Mouse (Mus musculus) neural tube, embryonic 10.5 days (tissue): ENCODE results near the gene Stx11.

Experiments
- DNase-seq: peaks from one replicate; pipeline ENCODE4 v3.0.0-alpha.2; 2017; ENCODE audit warnings: low spot score; ENCODE audit errors: extremely low spot score

Gene Stx11

DNA sequence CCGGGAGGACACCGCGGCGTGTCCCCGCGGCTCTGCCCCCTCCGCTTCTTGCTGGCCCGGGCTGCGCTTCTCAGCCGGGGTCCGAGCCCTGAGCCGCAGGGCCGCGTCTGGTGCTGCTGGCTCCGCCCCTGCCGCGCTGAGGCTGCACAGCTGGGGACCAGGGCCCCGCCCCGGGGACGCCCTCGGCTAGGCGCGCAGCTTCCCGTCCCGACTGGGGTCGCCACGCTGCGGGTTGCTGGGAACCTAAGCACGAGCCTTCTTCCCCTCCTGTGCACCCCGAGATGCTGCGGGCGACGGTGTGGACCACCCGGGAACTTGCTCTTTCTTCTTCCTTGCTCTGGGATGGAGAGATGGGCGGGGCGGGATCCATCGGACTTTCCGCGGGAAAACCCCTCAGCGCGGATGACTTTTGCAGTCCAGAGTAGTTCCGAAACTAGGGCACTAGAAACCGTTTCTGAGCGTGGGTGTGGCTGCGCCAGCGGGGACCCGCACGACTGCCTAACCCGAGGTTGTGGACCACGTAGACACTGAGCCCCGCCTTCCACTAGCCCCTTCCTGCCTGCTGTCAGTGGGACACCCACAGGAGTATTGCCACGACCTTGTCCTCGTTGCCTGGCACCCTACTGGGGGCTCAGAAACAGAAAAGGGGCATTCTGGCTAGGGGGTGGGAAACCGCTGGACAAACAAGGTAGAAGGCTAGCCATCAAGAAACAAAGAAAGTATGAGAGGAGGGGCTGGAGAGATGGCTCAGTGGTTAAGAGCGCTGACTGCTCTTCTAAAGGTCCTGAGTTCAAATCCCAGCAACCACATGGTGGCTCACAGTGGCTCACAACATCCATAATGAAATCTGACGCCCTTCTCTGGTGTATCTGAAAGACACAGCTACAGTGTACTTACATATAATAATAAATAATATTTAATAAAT, at the start of gene Stx11:
Gene Stx11, minus strand, starts transcription at position 148 of the 925 bp plus-strand sequence.
- peak; percentile 81 for DNase-seq

DNA sequence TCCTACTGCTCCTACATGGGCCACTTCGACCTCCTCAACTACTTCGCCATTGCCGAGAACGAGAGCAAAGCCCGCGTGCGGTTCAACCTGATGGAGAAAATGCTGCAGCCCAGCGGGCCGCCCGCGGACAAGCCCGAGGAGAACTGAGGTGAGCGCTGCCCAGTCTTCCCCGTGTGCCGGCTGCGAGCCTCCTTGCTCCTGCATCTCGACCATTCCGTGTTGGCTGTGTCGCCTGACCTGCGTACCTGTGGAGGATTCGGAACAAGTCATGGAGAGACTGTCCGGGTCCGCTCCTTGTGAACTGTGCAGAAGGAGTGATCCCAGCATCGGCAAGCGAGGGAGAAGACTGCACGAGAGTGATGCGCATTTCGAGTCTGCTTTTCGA, 44.6 kb upstream of the Stx11 start:
- DNase-seq, result no peak

DNA sequence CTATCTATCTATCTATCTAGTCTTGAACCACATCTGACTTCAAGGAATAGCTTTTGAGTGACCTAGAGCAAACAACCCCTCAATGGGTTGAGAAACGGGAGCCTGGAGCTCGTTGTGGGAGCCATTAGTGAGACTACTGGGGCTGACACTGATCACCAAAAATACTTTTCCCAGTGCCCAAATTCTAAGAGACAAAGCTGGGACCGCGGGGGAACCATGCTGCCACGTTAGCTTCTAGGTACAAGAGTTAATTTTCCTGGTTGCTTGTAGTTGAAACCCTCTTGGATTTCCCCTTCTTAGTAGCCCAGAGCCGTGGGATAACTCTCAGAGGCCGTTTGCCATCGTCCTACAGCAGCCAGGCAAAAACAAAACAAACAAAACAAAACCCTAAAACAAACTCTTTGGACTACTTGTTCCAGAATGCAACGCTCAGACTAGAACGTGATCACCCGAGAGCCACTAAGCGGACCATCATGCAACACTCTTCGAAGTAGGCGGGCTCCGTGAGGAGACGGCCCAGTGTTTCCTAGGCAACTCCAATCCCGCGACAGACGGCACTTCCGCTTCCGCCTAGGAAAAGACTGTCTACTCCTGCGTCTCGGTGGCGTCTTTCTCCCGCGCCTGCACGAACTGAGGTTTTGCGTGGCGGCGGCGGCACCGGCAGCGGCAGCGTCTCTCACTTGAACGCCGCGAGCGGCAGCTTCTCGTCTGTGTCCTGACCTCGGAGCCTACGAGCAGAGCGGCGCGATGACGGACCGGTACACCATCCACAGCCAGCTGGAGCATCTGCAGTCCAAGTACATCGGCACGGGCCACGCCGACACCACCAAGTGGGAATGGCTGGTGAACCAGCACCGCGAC, 44.0 kb upstream of the Stx11 start:
- DNase-seq, result peak; percentile 94

DNA sequence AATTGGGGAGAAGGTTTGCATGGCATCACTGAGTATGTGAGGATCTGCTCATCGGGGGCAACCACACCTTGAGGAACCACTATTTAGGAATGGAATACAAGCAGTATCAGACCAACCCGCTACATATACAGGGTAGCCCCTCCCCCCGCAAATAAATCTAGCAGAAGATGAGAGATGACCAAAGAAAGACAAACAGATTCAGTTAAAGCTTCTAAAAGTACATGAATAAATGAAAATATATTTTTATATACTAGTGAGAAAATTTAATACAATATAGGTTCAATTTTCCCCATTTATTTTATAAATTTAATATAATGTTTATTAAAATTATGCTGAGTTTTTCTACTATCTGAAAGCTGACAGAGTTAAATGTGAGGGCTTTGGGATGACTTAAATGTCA, 40.9 kb upstream of the Stx11 start, which contains the start of gene Sf3b5:
Gene Sf3b5, plus strand, starts transcription at position 301 of the 400 bp plus-strand sequence.
- DNase-seq, result no peak

DNA sequence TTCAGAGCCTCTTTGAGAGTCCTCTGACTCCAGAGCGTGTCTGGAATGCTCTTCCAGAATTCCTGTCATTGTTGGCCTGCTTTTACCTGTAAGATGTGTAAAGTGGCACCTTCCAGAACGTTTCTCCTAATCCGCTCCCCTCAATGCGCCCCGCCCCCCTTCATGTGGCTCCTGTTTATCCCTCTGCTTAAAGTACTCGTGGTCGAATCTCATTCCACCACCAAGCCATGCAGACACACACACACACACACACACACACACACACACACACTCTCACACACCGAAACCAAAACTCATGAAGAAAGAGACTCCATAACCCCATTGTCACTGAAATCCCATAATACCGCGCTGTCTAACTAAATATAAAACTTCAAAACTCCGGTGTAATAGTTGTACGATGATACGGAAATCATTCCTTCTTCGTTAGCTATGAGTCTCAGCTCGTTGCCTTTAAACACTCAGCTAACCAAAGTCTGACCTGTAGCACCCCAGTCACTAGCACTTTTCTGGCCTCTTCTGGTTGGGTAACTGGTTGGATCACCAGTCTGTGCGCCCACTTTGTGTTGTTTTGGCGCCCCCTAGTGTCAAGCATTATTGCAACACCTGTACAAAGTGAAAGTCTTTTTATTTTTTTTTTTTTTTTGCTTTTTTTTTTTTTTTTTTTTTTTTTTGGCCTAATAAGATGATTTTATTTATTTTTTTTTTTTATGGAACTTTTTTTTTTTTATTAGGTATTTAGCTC, 32.8 kb upstream of the Stx11 start:
- peak; percentile 82 for DNase-seq

DNA sequence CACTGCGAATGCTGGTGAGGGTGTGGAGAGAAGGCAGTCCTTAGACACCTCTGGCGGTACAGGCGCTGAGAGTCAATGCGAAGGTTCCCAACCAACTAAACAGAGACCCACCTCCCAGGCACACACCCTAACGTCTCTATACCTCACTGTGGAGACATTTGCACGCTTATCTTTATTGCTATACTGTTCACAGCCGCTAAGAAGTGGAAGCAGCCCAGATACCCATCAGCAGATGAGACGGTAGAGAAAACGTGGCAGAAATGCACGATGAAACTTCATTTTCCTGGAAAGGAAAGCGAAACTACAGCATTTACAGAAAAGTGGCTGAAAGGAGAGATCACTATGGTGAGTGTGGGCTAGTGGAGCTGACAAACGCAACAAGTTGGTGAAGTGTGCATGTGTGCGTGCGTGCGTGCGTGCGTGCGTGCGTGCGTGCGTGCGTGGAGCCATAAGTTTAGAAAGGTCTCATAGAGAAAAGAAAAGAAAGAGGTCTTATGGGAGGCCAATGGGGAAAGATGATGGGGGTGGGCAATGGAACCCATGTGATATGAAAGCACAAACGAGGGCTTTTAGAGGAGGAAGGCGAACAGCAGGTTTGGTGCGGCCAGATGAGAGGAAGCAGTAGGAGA, 29.4 kb upstream of the Stx11 start:
- no peak for DNase-seq

DNA sequence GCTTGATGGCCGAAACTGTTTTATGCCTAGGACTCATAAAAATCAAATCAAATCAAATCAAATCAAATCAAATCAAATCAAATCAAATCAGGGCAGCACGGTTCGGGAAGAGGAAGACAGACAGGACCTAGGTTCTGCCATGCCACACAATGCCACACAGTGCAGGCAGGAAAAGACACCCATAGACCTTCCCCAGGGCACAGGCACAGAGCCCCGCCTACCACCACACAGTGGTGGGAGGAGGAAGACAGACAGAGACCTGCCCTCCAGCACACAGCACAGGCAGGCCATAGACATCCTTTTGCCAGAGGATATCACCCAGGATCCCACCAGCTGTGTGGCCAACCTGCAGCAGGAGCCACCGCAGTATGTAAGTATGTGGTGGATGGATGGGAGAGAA, 27.9 kb upstream of the Stx11 start:
- no peak for DNase-seq

DNA sequence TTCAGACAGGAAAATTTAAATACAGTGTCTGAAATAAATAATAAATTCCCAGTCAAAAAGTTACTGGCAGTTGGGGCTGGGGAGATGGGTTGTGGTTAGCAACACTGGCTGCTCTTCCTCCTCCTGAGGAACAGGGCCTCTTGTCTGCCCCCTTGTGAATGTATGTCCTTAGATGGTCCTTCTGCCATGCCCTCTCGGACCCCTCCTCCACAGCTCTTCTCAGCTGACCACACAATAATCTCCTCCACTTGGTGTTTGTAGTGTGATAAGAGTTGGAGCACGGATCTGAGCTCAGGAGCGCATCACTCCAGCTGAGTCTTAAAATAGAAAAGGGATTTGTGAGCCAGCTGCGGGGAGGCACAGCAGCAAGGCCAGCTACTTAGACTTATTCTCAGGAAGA, 22.8 kb upstream of the Stx11 start:
- no peak for DNase-seq

DNA sequence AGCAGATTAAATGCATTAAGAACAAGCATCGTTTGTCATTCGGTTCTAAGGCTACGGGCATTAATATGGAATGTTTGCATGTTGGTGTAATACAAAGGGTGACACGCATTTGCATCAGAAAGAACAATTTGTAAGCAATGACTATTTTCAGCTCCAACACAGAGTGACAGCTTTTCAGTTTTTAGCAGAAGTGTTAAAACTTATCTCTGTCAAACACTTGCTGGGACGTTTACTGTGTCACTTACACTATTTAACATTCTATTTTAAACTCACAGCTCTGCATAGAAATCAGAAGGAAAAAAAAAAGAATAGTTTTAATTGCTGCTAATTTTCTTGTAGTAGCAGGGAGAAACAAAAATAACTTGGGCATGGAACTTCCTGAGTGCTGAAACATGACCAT, 22.4 kb upstream of the Stx11 start:
- DNase-seq, result no peak

DNA sequence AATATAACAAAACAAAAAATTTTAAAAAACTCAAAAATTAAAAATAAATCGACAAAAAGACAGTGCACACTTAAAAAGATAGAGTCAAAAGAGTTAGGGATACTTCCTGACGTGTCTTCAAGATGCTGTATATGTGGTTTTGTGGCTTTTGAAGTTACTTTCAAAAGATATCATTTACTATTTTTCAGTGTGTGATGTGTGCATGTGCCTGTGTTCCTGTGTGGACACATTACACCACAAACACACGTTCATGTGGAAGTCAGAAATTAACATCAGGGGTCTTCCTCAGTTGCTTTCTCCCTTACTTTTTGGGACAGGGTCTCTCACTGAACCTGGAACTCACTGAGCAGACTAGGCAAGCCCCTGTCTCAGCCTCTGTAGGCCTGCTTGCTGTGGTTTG, 20.9 kb upstream of the Stx11 start:
- DNase-seq, result no peak

DNA sequence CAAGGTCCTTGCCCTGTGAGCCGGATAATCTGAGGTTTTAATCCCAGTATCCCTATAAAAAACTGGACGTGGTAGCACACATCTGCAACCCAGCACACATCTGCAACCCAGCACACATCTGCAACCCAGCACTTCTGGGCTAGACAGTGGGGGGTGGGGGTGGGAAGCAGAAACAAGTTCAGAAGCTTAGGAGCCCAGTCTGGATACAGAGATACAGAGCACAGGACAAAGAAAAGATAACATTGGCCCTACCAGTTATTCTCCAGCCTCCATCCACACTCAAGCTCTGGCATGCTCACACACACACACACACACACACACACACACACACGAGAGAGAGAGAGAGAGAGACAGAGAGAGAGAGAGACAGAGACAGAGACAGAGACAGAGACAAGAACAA, 19.4 kb upstream of the Stx11 start:
- no peak for DNase-seq

DNA sequence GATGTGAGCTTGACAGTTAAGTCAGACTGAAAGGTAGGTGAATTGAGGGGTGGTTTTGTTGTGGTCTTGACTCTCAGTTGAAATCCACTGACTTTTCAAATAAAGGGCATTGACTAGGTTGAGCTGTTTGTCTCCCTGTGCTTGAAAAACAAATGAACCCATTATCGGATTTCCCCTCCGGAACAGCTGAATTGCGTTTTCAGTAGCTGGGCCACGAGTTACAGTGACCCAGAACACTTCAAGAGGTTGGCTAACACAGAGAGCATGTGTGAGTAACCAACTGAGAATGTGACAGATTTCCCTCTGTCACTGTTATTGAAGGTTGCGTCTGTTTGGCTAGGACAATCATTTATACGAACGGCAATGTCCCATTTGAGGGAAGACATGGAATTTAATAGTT, 17.0 kb upstream of the Stx11 start:
- DNase-seq, result no peak

DNA sequence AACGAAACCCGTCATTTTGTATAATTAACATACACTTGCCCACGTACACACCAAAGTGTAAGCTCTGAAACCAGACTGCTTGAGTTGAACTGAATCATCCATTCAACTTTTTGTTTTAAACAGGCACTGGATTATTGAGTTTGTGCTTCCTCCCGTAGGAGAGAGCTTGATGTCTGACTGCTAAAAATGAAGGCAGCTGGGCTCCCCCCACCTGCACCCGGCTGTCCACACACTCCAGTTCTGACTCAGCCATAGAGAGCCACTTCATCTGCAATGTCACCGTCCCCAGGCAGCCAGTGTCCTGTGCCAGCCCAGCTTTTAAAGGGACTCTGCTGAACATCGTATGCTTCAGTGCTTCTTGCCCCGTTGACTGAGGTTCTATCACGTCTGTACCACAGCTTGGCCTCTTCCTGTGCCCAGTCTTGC, 13.7 kb upstream of the Stx11 start:
- no peak for DNase-seq

DNA sequence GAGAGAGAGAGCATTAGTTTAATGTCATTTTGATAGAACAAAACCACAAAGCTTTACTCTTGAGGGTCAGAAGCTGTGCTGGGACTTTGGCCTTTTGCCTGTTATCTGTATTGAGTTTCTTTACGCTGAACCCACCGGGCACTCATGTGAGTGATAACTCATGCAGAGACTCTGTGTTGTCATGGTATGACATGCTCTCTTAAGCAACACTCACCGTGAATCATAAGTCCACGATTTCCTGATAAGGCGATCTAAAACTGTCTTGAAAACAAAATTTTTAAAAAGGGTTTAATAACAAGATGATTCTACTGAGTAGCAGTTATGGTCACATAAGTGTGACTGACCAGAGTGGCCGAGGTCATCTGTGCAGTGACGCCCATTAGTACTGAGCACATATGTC, 12.5 kb upstream of the Stx11 start:
- DNase-seq, result no peak

DNA sequence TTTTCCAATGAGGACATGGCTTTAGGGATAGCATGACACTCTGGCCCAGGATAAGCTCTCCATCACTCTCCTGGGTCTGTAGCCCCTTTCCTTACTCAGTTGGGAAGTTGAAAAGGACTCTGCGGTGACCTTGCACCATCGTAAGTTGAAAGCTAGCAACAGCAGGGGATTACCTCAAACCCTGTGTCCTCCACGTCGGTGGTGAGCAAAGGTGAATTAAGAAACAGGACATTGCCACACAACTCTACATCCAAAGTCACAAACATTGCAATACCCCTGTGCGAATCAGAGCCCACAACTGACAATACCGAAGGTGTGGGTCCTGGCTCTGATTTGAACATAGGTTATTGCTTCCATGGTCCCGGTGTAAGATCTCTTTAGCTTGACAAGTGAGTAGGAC, 11.9 kb upstream of the Stx11 start:
- no peak for DNase-seq

DNA sequence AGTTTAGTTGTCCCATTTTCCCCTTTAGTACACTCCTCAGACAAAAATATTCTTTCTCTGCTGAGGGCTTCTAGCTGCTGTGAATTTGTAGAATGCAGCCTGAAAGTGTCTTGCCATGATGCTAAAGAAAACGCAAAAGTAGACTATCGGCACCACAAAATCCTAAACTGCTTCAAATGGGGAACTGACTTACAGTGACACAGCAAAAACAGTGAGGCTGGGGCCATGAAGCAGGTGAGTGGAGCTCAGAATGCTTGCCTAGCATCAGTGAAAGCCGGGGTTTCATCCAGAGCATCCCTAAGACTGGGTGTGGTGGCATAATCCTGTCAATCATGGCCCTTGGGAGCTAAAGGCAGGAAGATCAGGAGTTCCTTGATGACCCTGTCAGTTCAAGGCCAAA, 11.4 kb upstream of the Stx11 start:
- no peak for DNase-seq

DNA sequence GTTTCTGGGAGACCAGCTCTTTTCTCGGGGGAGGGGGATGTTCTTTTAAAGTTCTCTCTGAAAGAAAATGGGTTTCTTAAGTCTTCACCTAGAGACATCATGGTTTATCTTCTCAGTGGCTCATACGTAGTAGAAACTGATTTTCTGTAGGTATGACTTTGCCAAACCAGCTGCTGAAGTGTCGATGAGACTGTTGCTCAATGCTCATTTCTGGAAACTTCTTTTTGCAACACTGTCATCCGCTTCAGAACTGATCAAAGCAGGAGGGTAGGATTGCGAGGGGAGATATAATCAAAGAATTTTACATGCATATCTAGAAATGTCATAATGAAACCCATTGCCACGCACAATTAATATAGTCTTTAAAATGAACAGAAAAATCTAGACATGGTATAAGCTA, 10.5 kb upstream of the Stx11 start:
- no peak for DNase-seq

DNA sequence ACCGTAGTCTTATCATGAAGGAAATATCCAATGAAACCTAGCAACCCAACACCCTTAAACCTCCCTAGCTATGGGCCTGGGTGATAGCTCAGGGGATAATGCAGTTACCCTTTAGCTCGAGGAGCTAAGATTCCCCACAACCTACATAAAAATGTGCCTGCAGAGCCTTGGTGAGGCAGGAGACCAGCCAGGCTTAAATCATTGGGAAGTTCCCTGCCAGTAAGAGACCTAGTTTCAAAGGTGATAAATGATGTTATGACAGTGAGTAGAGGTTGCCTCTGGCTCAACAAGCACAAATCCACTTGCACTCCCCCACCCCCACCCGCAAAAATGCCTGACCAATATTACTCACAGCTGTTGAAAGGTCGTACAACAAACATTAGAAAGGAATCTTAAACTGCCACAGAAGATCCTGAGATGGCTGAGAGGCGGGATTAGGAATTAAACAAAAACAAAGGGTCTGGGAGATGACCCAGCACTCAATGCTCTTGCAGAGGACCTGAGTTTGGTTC, 1.6 kb upstream of the Stx11 start:
- no peak for DNase-seq

DNA sequence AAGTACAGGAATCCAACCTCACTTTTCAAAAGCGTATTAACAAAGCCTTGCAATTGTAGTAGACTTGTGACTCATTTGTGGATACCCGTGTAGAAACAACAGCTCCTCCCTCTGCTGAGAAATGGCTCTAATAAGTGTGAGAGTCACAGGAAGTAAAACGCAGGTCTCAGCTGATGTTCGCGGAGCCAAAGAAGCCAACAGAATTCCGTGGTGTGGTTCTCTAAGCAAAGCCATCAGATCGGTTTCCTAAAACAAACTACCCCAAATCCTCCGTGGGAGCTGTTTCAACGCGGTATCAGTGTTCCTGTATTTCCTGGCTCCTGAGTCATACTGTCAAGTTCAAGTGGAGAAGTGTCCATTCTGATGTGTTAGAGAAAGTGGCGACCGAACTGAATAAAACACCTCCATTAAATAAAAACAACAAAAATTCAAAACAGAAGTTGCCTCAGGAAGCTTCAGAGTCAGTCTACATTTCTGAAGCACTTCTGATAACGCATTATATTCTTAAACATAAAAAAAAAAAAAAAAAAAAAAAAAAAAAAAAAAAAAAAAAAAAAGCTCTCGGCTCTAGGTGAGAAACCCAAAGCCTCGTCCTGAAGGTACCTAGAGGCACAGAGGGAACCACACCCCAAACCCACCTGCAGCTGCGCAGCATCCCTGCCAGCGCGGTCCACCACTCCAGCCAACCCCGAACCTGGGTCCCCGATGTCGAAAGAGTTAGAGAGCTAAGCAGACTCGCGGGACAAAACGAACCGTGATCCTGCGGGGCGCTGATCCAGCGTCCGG, 543 bp downstream of the Stx11 start:
- no peak for DNase-seq

DNA sequence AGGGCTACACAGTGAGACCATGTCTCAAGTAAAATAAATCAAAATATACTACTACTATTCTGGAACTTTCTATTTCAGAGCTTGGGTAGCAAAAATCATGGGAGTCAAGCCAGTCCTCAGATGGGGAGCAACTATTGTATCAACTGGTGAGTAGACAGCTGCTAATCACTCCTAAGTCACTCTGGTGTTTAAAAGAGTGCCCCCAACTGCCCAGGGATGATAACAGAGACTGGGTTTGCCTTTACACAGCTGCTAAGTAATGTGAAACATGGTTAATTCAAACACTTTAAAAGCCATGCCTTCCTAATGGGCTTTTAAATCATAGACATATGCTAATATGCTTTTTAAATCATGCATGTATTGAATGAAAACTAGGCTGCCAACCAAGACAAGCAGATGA, 1.9 kb downstream of the Stx11 start:
- no peak for DNase-seq
